Mouse (Mus musculus): ENCODE measurements around the gene Napa.

GRCm38 (mm10) chr7:16104611-16105388 lies 6.5 kb downstream of the Napa start:
- TF ChIP-seq GATA1 (IDR thresholded peaks at IDR 0.05; ENCODE audit: borderline replicate concordance, low read length) (no peak), FLI1 (IDR thresholded peaks at IDR 0.05; ENCODE audit: low read length) (no peak)

Data from megakaryocyte, embryonic 14.5 days (primary cell).